Mouse (Mus musculus) leukemia stem cell, adult 10-12 weeks (primary cell): ENCODE measurements around the gene Cdkn1a. TPM values are rescaled to one million over a fixed set of nuclear protein-coding genes. Genes with fewer than 3 reads are reported as not detected.

Experiments
- polyA plus RNA-seq: library from polyadenylated mRNA; stranded (reverse); fragments of >175 nt; gene quantifications from 2 replicates; pipeline ENCODE4 v1.2.3, GENCODE M21; 2012; ENCODE audit warnings: low replicate concordance

The Cdkn1a gene
- polyA plus RNA-seq, result 35.1 and 66.5 TPM in 2 replicates

GRCm38 (mm10) chr17:29090776-29091175 lies at the start of gene Cdkn1a:
TSS of gene Cdkn1a (plus strand) at chr17:29090976.

DNA sequence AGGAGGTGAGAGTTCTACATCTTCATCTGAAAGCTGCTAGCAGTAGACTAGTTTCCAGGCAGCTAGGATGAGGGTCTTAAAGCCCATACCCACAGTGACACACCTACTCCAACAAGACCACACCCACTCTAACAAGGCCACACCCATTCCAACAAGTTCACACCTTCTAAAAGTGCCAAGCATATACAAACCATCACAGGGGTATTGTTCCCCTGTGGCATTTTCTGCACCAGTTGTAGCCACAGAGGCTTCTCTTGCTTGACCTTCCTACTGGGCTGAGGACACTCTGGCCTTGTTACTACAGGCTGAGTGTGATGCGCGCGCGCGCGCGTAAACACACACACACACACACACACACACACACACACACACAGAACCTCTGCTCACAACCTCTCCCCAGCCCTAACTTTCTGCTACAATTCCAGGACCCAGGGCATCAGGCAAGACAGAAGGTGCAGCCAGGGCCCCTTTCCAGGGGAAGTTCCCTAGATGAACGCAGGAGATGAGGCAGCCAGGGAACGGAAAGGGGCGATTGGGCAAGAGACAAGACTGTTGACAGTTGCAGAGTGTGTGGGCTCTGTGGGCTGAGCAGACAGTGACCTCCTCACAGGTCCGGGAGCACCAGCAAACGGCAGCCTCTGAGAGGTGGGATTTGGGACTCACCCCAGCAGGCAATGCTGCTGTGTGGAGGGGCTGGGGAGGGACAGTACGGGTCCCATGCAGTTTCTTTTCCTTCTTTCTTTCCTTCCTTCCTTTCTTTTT lies 23.0 kb downstream of the Cdkn1a start, which contains the start of gene Rab44:
TSS of gene Rab44 (plus strand) at position 555 of the 762 bp plus-strand sequence.

Other genes starting within 250 kb of the Cdkn1a start
- not detected in 2 replicates for gene Pnpla1, start 232.6 kb upstream of the Cdkn1a start, polyA plus RNA-seq
- gene 4930539E08Rik, start 175.7 kb upstream of the Cdkn1a start, polyA plus RNA-seq, result 0.10 and 0.14 TPM in 2 replicates
- 0.58 TPM in 1 of 2 replicates, not detected in the other for gene Pxt1, start 147.1 kb upstream of the Cdkn1a start, polyA plus RNA-seq
- 78.2 and 93.8 TPM in 2 replicates for gene Kctd20, start 139.0 kb upstream of the Cdkn1a start, polyA plus RNA-seq
- 121 and 156 TPM in 2 replicates for gene Stk38, start 83.0 kb upstream of the Cdkn1a start, polyA plus RNA-seq
- gene Srsf3, start 58.3 kb upstream of the Cdkn1a start, polyA plus RNA-seq, result 16.8 and 279 TPM in 2 replicates
- 0.69 and 1.7 TPM in 2 replicates for gene Rab44, start 23.2 kb downstream of the Cdkn1a start, polyA plus RNA-seq
- 9.3 and 47.2 TPM in 2 replicates for gene Cpne5, start 147.2 kb downstream of the Cdkn1a start, polyA plus RNA-seq
- 5.6 and 43.1 TPM in 2 replicates for gene Ppil1, start 173.2 kb downstream of the Cdkn1a start, polyA plus RNA-seq
- gene BC004004, start 177.8 kb downstream of the Cdkn1a start, polyA plus RNA-seq, result 4.5 and 24.0 TPM in 2 replicates
- 3.5 and 6.1 TPM in 2 replicates for gene Pi16, start 226.7 kb downstream of the Cdkn1a start, polyA plus RNA-seq